Mouse (Mus musculus) thymus, adult 2 months (tissue): ENCODE data around the gene Mapkapk3. TPM values are rescaled to one million over a fixed set of nuclear protein-coding genes. Genes with fewer than 3 reads are reported as not detected.

Experiments
- DNase-seq: peaks from one replicate; pipeline ENCODE4 v3.0.0; 2021
- H3K27ac ChIP-seq: fragments of 200-500 bp; 2 replicates; pipeline ENCODE4 v1.5.1; 2012; ENCODE audit warnings: low read length, control low read depth; ENCODE audit not compliant: control insufficient read depth, insufficient read depth
- H3K27me3 ChIP-seq: fragments of 200-500 bp; 2 replicates; pipeline ENCODE4 v1.6.1; 2012; ENCODE audit warnings: mild to moderate bottlenecking, low read length, moderate library complexity, mixed read lengths; ENCODE audit not compliant: control insufficient read depth, insufficient read depth
- H3K36me3 ChIP-seq: fragments of 200-500 bp; 2 replicates; pipeline ENCODE4 v1.6.1; 2012; ENCODE audit warnings: mild to moderate bottlenecking, low read length, moderate library complexity; ENCODE audit not compliant: control insufficient read depth, insufficient read depth
- H3K4me1 ChIP-seq: fragments of 200-500 bp; replicated peaks from 2 replicates; pipeline ENCODE4 v1.6.1; 2012; ENCODE audit warnings: low read length; ENCODE audit not compliant: control insufficient read depth, insufficient read depth
- H3K4me3 ChIP-seq: fragments of 200-500 bp; 2 replicates; pipeline ENCODE4 v1.5.1; 2012; ENCODE audit warnings: mild to moderate bottlenecking, low read length, control low read depth, moderate library complexity; ENCODE audit not compliant: control insufficient read depth, insufficient read depth
- CTCF ChIP-seq: fragments of 200-500 bp; IDR thresholded peaks from 2 replicates; pipeline ENCODE4 v1.5.1; 2012; ENCODE audit warnings: mild to moderate bottlenecking, control low read depth, low read length, moderate library complexity, borderline replicate concordance; ENCODE audit not compliant: control insufficient read depth, poor library complexity, insufficient read depth; ENCODE audit errors: extremely low read depth
- POLR2A ChIP-seq: fragments of 200-500 bp; IDR thresholded peaks from 2 replicates; pipeline ENCODE4 v1.6.1; 2012; ENCODE audit warnings: mild to moderate bottlenecking, low read length, control low read depth, moderate library complexity; ENCODE audit not compliant: control insufficient read depth, poor library complexity, insufficient read depth; ENCODE audit errors: extremely low read depth
- WGBS: fragments of 180-500 bp; shearing (Covaris S2); methylation state at CpG from one replicate; pipeline ENCODE4 v1.1.7; 2018; 5-methylcytosine and 5-hydroxymethylcytosine counted together
- polyA plus RNA-seq: library from polyadenylated mRNA; depleted of rRNA; stranded (reverse); fragments of >200 nt; gene quantifications from 2 replicates; pipeline ENCODE4 v1.2.3, GENCODE M21; 2012

The Mapkapk3 gene
- polyA plus RNA-seq, 1 experiment: 43.6 TPM

GRCm38 (mm10) chr9:107271177-107271938 is 18.3 kb downstream of the Mapkapk3 start:
- Histone ChIP-seq H3K27me3 (no peaks in the 10 kb centered on the region), H3K4me3 (no peak overlapping the region), H3K36me3 (no peaks in the 10 kb centered on the region), H3K4me1 (peaks cover 19% of the 10 kb centered on the region), H3K27ac (no peak overlapping the region)
- TF ChIP-seq POLR2A (no peak), CTCF (no peak)
- WGBS: 71% methylated on average over 7 of the region's 7 CpGs
- DNase-seq: no peak

- no peak for TF ChIP-seq CTCF
- TF ChIP-seq POLR2A: no peak
- Histone ChIP-seq H3K36me3 (no peaks in the 10 kb centered on the region), H3K27me3 (no peaks in the 10 kb centered on the region), H3K4me1 (peaks cover 21% of the 10 kb centered on the region), H3K4me3 (no peak overlapping the region), H3K27ac (no peak overlapping the region)
- no peak for DNase-seq
- 97% methylated on average over 1 of the region's 1 CpGs for WGBS
Observed at GRCm38 (mm10) chr9:107269772-107270171, 19.9 kb downstream of the Mapkapk3 start.

GRCm38 (mm10) chr9:107267721-107268402 is 21.8 kb downstream of the Mapkapk3 start:
- TF ChIP-seq POLR2A (no peak), CTCF (no peak)
- H3K36me3 ChIP-seq: no peaks in the 10 kb centered on the region
- 71% methylated on average over 4 of the region's 4 CpGs for WGBS
- no peak overlapping the region for H3K27ac ChIP-seq
- H3K4me1 ChIP-seq: peaks cover 15% of the 10 kb centered on the region
- H3K4me3 ChIP-seq: no peak overlapping the region
- no peaks in the 10 kb centered on the region for H3K27me3 ChIP-seq
- DNase-seq: no peak

- no peak for DNase-seq
- no peak for TF ChIP-seq POLR2A
- TF ChIP-seq CTCF: no peak
- H3K4me1 ChIP-seq: peaks cover 9% of the 10 kb centered on the region
- H3K27me3 ChIP-seq: no peaks in the 10 kb centered on the region
- H3K27ac ChIP-seq: no peak overlapping the region
- no peak overlapping the region for H3K4me3 ChIP-seq
- 94% methylated on average over 1 of the region's 1 CpGs for WGBS
- no peaks in the 10 kb centered on the region for H3K36me3 ChIP-seq
Observed at GRCm38 (mm10) chr9:107267028-107267427, 22.6 kb downstream of the Mapkapk3 start.

GRCm38 (mm10) chr9:107264731-107265130 is 24.9 kb downstream of the Mapkapk3 start:
- H3K27me3 ChIP-seq: no peaks in the 10 kb centered on the region
- no peak overlapping the region for H3K4me3 ChIP-seq
- TF ChIP-seq CTCF (no peak), POLR2A (no peak)
- no peak for DNase-seq
- no peak overlapping the region for H3K27ac ChIP-seq
- H3K36me3 ChIP-seq: no peaks in the 10 kb centered on the region
- WGBS: 35% methylated on average over 3 of the region's 3 CpGs
- H3K4me1 ChIP-seq: 0 out of 2 replicates have a peak, but pooled peaks cover 2% of the 10 kb centered on the region

DNA sequence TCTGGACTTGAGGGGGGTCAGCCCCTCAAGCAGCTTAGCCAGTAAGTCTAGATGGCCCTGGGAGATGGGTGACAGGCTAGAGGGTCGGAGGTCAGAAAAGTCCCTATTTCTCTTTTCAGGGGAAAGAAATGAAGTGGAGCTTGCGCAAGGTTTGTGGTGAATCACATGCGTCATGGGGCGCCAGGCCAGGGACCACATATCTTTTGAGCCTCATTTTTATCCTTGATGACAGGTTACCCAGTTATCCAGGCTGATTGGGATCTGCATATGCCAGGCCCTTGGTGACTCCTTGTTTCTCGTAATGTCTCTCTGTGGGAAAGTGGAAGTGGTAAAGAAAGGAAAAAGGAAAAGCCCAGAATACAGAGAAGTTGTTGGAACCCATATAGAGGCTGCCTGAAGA is 25.8 kb downstream of the Mapkapk3 start:
- 0 out of 2 replicates have a peak, but pooled peaks cover 2% of the 10 kb centered on the region for H3K4me1 ChIP-seq
- H3K36me3 ChIP-seq: no peaks in the 10 kb centered on the region
- WGBS: 92% methylated on average over 5 of the region's 5 CpGs
- TF ChIP-seq POLR2A (no peak), CTCF (no peak)
- DNase-seq: no peak
- H3K27ac ChIP-seq: no peak overlapping the region
- no peak overlapping the region for H3K4me3 ChIP-seq
- no peaks in the 10 kb centered on the region for H3K27me3 ChIP-seq

DNA sequence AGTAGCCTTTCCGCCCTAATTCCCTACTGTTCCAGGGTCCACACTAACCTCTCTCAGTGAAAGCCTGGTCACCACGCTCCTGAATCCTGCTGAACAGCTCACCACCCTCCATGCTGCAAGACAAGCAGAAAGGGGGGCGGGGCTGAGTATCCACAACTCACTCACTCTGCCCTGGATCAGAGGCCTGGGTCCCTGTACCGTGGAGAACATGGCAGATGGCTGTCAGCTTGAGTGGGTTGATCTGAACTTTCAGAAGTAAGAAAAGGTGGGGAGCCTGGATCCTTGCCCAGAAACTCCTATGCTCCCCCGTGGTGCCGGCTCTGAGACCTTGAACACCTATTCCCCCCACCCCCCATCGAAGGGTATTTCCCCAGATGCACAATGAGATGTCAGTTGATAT is 27.3 kb downstream of the Mapkapk3 start:
- H3K27me3 ChIP-seq: no peaks in the 10 kb centered on the region
- no peak overlapping the region for H3K27ac ChIP-seq
- 0 out of 2 replicates have a peak, but pooled peaks cover 2% of the 10 kb centered on the region for H3K4me1 ChIP-seq
- no peak overlapping the region for H3K4me3 ChIP-seq
- no peaks in the 10 kb centered on the region for H3K36me3 ChIP-seq
- TF ChIP-seq CTCF (no peak), POLR2A (no peak)
- 90% methylated on average over 7 of the region's 7 CpGs for WGBS
- no peak for DNase-seq
